Mouse (Mus musculus) stomach, embryonic 14.5 days (tissue): ENCODE results near the gene Btbd35f18. TPM values are rescaled to one million over a fixed set of nuclear protein-coding genes. Genes with fewer than 3 reads are reported as not detected.
"Not testable (repeated sequence)": the region's sequence is repeated elsewhere in the genome, so short reads cannot be mapped to it uniquely, and the experiment has no call there.

Experiments
- ATAC-seq: fragments of 200-750 bp; cut with Nextera tagmentation; 2 replicates; pipeline ENCODE4 v1.8.0; 2017; ENCODE audit warnings: low read depth, moderate TSS enrichment; ENCODE audit not compliant: insufficient number of reproducible peaks, insufficient read depth, low FRiP score
- H3K27ac ChIP-seq: fragments of 300-500 bp; sonication (generic); 2 replicates; pipeline ENCODE4 v1.5.1; 2014; ENCODE audit warnings: mild to moderate bottlenecking, low read length, moderate library complexity, mixed read lengths
- H3K27me3 ChIP-seq: fragments of 300-500 bp; sonication (generic); 2 replicates; pipeline ENCODE4 v1.6.1; 2014; ENCODE audit warnings: low read length, control low read depth, mixed read lengths; ENCODE audit not compliant: control insufficient read depth, insufficient read depth
- H3K36me3 ChIP-seq: fragments of 300-500 bp; sonication (generic); 2 replicates; pipeline ENCODE4 v1.6.1; 2014; ENCODE audit warnings: mild to moderate bottlenecking, control low read depth, low read length, moderate library complexity, mixed read lengths; ENCODE audit not compliant: control insufficient read depth, insufficient read depth
- H3K4me1 ChIP-seq: fragments of 300-500 bp; sonication (generic); 2 replicates; pipeline ENCODE4 v1.6.1; 2014; ENCODE audit warnings: low read length, control low read depth, mixed read lengths; ENCODE audit not compliant: control insufficient read depth, insufficient read depth
- H3K4me2 ChIP-seq: fragments of 300-500 bp; sonication (generic); replicated peaks from 2 replicates; pipeline ENCODE4 v1.6.1; 2014; ENCODE audit warnings: low read depth, low read length, control low read depth
- H3K4me3 ChIP-seq: fragments of 300-500 bp; sonication (generic); 2 replicates; pipeline ENCODE4 v1.5.1; 2014; ENCODE audit warnings: low read depth, low read length, control low read depth
- H3K9ac ChIP-seq: fragments of 300-500 bp; sonication (generic); replicated peaks from 2 replicates; pipeline ENCODE4 v1.6.1; 2014; ENCODE audit warnings: low read depth, mild to moderate bottlenecking, control low read depth, low read length, moderate library complexity, mixed read lengths
- H3K9me3 ChIP-seq: fragments of 300-500 bp; sonication (generic); 2 replicates; pipeline ENCODE4 v1.6.1; 2016; ENCODE audit warnings: low read depth, low read length, control low read depth; ENCODE audit not compliant: control insufficient read depth
- WGBS: fragments of 180-500 bp; shearing (Covaris S2); extraction: QIAGEN DNeasy Blood & Tissue Kit; methylation state at CpG from one replicate; pipeline ENCODE4 v1.1.7; 2014; 5-methylcytosine and 5-hydroxymethylcytosine counted together
- polyA plus RNA-seq: library from polyadenylated mRNA; unstranded; fragments of >200 nt; fragmentation: Nextera tagmentation; extraction: Ambion mirVana; gene quantifications from 2 replicates; pipeline ENCODE4 v1.2.1, GENCODE M21; 2014

Gene Btbd35f18
- polyA plus RNA-seq = not detected in 2 replicates

DNA sequence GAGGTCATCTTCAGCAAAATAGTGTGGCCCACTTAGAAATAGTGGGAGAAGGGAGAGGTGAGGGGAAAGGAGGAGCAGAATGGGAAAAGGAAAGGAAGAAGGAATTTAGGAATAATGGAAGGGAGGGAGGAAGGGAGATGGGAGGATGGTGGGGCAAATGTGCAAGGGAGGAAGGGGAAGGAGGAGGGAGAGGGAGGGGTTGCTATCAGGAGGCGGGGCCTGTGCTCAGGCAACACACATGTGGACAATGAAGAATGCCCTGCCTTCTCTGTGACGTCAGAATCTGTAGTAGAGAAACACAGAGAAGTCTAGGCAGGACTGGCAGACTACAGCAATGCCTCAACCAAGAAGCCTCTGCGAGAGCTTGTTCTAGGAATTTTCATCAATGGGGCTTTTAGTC is at the start of gene Btbd35f18:
TSS of gene Btbd35f18 (plus strand) at position 301 of the 400 bp plus-strand sequence.
- not testable (repeated sequence) for H3K9ac ChIP-seq, H3K9me3 ChIP-seq, H3K27ac ChIP-seq, H3K4me3 ChIP-seq, H3K4me2 ChIP-seq, H3K36me3 ChIP-seq, H3K27me3 ChIP-seq, H3K4me1 ChIP-seq, ATAC-seq
- WGBS = no CpG with 5 or more reads among the region's 3 CpGs

Other genes with a start within 250 kb of the Btbd35f18 start
- not detected in 2 replicates for gene Btbd35f10, start 52.7 kb downstream of the Btbd35f18 start, polyA plus RNA-seq